Mouse (Mus musculus) ovary, postnatal 14 days (tissue): ENCODE data around the gene Ip6k1.
"Not testable (repeated sequence)": the region's sequence is repeated elsewhere in the genome, so short reads cannot be mapped to it uniquely, and the experiment has no call there.

Source experiments
- DNase-seq: peaks from one replicate; pipeline ENCODE4 v3.0.0; 2022; ENCODE audit warnings: low spot score

Ip6k1 gene

DNA sequence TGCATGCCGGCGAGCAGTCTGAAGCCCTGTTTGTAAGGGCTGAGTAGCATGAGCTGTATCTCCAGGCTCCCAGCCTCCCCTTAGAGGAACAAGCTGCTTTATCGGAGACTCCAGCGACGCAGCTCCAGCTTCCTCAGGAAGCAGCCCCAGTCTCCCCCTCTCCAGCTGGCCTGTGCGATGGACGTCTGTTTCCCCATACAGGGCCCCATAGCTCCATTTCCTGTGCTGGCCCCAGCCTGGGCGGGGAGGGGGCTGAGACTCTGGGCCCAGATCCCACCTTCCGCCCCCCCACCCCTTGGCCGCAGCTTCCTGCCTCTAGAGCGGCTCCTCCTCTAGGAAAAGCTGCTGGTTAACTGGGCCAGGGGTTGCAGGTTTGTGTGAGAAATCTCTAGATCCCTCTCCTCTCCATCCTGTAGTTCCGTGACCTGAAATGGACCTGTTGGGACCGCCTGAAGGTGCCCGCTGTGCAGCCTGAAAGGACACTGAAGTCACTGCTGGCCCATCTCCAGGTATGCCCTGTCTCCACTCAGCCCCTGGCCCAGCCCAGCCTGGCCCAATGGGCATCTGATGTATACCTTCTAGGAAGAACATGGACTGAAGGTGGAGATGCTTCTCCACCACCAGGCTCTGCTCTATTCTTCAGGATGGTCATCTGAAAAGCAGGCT is 19.5 kb upstream of the Ip6k1 start, which contains the start of gene Gm20661:
Gene Gm20661, plus strand, starts transcription at position 378 of the 666 bp plus-strand sequence.
- DNase-seq, result no peak

GRCm38 (mm10) chr9:107983421-107983890 is 18.8 kb upstream of the Ip6k1 start:
- no peak for DNase-seq

GRCm38 (mm10) chr9:107984052-107984753 is 18.1 kb upstream of the Ip6k1 start:
- DNase-seq, result no peak

GRCm38 (mm10) chr9:107984754-107985055 is 17.6 kb upstream of the Ip6k1 start:
- DNase-seq, result no peak

DNA sequence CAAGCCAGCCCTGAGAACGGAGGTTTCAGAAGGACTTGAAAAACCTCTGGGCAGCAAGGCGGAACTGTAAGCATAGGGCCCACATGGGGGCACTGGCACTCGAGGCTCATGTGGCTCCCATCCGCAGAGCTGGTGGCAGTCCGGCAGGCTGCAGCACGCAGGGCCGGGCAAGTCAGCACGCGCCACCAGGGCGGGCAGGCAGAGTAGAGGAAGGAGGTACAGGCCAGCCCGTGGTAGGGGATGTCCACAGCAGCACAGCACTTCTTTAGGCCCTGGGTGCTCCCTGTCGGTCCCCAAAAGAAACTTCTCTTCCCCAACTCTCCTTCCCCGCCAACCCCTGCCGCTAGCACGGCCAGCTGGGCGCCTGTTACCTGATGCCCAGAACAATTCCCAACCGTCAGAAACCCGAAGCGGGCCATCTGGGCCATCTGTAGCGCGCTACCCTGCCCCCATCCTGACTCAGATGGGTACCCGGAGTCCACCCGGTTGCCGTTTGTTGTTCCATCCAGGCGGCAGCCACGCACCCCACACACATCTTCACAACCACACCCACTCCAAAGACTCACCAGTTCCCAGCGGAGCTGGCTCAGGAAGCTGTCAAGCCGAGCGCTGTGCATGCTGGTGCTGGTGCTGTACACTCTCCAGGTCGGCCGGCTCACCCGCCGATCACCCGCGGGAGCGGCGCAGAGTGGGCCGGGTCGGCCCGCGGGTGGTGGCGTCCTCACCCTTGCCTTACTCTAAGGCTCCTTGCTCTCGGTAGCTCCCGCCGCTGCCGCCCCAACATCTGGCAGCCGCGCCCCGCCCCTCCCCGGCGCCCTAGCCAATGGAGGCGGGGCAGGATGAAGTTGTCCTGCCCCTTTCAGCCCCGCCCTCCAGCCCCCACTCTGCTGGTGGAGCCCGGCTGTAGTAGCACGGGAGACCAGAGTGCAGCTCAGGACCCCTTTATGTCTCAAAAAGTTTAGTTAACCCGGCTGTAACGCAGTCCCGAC is 16.9 kb upstream of the Ip6k1 start, which contains the start of gene Inka1:
Gene Inka1, minus strand, starts transcription at position 749 of the 989 bp plus-strand sequence.
- DNase-seq, result peak; percentile 81

- peak; percentile 72 for DNase-seq
These were observed 15.9 kb upstream of the Ip6k1 start for GRCm38 (mm10) chr9:107986376-107986775.

DNA sequence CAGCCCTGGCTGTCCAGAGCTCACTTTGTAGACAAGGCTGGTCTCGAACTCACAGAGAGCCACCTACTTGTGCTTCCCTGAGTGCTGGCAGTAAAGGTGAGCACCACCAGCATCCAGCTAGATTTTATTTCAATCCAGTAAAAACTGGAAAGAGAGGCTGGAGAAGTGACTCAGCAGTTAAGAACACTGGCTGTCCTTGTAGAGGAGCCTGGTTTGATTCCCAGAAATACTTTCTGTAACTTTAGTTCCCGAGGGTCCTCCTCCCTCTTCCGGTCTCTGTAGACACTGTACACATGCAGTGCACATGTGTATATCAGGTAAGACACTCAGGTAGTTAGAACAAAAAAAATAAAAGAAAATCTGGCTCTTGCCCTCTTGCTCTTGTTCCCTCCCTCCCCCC is 14.4 kb upstream of the Ip6k1 start:
- DNase-seq, result no peak

GRCm38 (mm10) chr9:107992197-107992596 is 10.1 kb upstream of the Ip6k1 start, which contains the start of gene Cdhr4:
Gene Cdhr4 (plus strand): TSS chr9:107992497.
- DNase-seq, result no peak

GRCm38 (mm10) chr9:107993013-107993412 is 9.3 kb upstream of the Ip6k1 start:
- DNase-seq, result no peak

- no peak for DNase-seq
These were observed 7.8 kb upstream of the Ip6k1 start for GRCm38 (mm10) chr9:107994464-107994863.

GRCm38 (mm10) chr9:107995513-107995912 is 6.8 kb upstream of the Ip6k1 start:
- DNase-seq, result no peak

GRCm38 (mm10) chr9:107996049-107996448 is 6.3 kb upstream of the Ip6k1 start, which contains the start of gene Gm20662:
Gene Gm20662 (plus strand): TSS chr9:107996349.
- no peak for DNase-seq

- peak; percentile 42 for DNase-seq
These were observed 653 bp downstream of the Ip6k1 start for GRCm38 (mm10) chr9:108002778-108003530.

DNA sequence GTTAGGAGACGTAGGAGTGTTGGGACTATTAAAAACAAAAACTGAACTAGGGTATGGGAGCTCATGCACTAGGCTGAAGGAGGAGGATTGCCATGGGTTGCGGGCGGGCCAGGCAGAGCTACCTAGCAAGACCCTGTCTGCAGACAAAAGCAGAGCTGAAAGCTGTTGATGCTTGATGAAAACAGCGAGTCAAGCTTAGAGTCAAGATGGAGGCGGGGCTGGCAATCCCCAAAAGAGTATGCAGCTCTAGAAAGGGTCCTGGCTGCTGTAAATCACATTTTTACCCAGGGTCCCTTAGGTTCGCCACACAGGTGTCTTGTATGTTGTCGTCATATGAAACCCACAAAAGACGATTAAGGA is 1.2 kb downstream of the Ip6k1 start:
- no peak for DNase-seq

DNA sequence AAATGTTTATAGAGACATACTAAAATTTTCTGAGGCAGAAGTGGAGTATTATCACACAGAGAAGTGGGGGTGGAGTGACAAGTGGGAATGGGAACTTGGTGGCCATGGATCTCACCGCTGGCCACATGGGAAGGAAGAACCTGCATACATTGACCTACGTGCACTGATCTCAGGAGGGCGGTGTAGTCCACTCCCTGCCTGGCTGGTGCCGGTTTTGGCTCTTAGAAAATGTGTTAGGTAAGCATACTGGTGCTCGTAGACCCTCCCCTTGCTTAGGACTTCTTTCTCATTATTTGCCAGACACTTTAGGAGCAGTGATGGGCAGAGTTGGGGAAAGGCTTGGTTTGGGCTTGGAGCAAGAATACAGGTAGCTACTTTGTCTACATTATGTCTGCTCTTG is 5.7 kb downstream of the Ip6k1 start:
- DNase-seq, result no peak

GRCm38 (mm10) chr9:108010385-108010784 is 8.1 kb downstream of the Ip6k1 start:
- no peak for DNase-seq

DNA sequence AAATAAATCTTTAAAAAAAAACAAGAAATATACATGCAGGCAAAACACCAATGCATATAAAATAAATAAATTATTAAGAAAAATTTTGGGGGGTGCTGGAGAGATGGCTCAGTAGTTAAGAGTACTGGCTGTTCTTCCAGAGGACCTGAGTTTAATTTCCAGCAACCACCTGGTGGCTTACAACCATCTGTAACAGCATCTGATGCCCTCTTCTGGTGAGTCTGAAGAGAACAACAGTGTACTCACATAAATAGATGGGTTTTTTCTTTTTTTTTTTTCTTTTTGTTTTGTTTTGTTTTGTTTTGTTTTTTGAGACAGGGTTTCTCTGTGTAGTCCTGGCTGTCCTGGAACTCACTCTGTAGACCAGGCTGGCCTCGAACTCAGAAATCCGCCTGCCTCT is 11.3 kb downstream of the Ip6k1 start:
- not testable (repeated sequence) for DNase-seq

DNA sequence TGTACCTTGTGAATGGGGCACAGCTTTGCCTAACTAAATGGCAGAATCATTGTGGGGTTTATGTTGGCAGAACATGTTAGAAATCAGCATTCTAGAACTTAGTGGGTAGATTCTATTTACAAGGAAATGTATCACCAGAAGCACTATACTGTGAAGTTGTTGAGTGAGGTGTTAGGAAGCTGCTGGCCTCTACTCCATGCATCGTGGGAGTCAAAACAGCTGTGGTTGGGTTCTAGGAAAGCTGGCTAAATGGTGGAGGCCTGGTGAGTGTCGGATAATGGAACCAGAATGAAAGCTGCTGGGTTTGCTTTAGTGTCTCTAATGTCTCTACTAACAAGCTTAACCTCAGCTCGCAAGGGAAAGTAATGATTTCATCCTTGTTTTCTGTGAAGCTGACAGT is 14.8 kb downstream of the Ip6k1 start:
- DNase-seq, result no peak

DNA sequence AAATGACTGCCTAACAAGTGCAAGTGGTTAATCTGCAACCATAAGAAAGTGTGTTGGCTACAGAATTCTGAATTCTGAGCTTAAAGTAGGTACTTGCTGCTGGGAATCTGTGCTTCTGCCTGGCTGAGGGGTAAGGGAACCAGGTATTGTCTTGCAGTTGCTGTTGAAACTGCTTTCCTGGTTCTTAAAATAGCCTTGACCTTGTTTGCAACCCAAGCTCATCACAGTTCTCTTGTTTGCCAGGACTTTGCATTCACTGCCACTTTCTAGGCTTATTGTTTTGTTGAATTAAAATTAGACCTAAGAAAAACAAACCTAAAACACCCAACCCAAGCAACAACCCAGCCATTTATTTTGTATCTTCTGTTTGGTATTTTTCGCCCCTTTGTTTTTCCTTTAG is 18.4 kb downstream of the Ip6k1 start:
- DNase-seq, result no peak

DNA sequence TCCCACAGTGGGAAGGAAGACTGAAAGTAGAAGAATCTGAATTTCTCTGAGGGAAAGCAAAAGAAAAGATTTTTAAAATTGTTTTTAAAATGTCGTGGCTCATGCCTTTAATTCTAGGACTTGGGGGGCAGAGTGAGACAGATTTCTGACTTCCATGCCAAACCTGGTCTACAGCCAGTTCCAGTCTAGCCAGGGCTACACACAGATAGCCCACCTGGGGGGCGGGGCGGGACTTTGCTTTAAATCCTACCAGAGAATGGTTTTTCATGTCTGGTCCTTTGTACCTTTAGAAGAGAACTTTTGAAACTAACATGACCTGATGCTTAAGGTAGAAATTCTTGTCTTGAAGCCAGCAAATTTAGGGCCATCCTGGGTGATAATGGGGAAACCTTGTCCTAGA is 20.9 kb downstream of the Ip6k1 start:
- DNase-seq, result no peak

DNA sequence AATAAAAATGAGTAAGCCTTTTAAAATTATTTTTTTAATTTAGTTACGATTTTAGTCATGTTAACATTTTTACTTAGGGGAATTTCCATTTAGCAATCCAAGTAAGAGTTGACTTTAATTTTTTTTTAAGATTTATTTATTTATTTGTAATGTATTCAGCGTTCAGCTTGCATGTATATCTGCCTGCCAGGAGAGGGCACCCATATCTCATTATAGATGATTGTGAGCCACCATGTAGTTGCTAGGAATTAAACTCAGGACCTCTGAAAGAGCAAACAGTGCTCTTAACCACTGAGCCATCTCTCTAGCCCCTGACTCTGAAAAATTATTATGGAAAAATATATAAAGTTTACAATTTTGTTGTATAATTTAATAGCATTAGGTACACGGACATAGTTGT is 24.3 kb downstream of the Ip6k1 start:
- no peak for DNase-seq

DNA sequence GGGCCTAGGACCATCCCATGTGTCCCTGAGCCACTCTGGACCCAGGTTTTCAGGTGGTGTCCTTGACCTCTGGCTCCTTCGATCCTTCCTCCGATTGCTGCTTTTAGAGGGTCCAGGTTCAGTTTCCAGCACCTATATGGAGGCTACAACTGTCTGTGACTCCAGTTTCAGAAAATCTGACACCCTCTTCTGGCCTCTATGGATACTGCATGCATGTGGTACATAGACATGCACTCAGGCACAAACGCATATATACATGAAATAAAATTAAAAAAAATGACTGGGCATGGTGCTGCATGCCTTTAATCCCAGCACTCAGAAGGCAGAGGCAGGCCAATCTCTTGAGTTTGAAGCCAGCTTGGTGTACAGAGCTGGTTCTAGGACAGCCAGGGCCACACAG is 25.6 kb downstream of the Ip6k1 start:
- no peak for DNase-seq
